Mouse (Mus musculus) neural tube, embryonic 13.5 days (tissue): Measurements from ENCODE around the gene Dnm3. TPM values are rescaled to one million over a fixed set of nuclear protein-coding genes. Genes with fewer than 3 reads are reported as not detected.
A peak's percentile ranks its signal among the peaks of the same experiment; 100 is the strongest.

Experiments
- ATAC-seq: fragments of 200-750 bp; cut with Nextera tagmentation; 2 replicates; pipeline ENCODE4 v1.8.0; 2017; ENCODE audit warnings: low read depth, mild to moderate bottlenecking, moderate TSS enrichment, moderate library complexity
- H3K27ac ChIP-seq: fragments of 300-500 bp; sonication (generic); replicated peaks from 2 replicates; pipeline ENCODE4 v1.5.1; 2015; ENCODE audit warnings: moderate library complexity, mild to moderate bottlenecking, inconsistent platforms
- H3K27me3 ChIP-seq: fragments of 300-500 bp; sonication (generic); 2 replicates; pipeline ENCODE4 v1.6.1; 2015; ENCODE audit warnings: mild to moderate bottlenecking, inconsistent platforms
- H3K36me3 ChIP-seq: fragments of 300-500 bp; sonication (generic); 2 replicates; pipeline ENCODE4 v1.6.1; 2015; ENCODE audit warnings: mild to moderate bottlenecking, inconsistent platforms
- H3K4me1 ChIP-seq: fragments of 300-500 bp; sonication (generic); replicated peaks from 2 replicates; pipeline ENCODE4 v1.6.1; 2015; ENCODE audit warnings: inconsistent platforms
- H3K4me2 ChIP-seq: fragments of 300-500 bp; sonication (generic); 2 replicates; pipeline ENCODE4 v1.6.1; 2015; ENCODE audit warnings: inconsistent platforms, mild to moderate bottlenecking, moderate library complexity
- H3K4me3 ChIP-seq: fragments of 300-500 bp; sonication (generic); 2 replicates; pipeline ENCODE4 v1.5.1; 2015; ENCODE audit warnings: mild to moderate bottlenecking, inconsistent platforms
- H3K9ac ChIP-seq: fragments of 300-500 bp; sonication (generic); 2 replicates; pipeline ENCODE4 v1.6.1; 2015; ENCODE audit warnings: moderate library complexity, mild to moderate bottlenecking, inconsistent platforms
- H3K9me3 ChIP-seq: fragments of 300-500 bp; sonication (generic); 2 replicates; pipeline ENCODE4 v1.6.1; 2016; ENCODE audit warnings: inconsistent platforms
- WGBS: fragments of 180-500 bp; shearing (Covaris S2); methylation state at CpG from one replicate; pipeline ENCODE4 v1.1.7; 2015; 5-methylcytosine and 5-hydroxymethylcytosine counted together
- polyA plus RNA-seq: library from polyadenylated mRNA; unstranded; fragments of >200 nt; fragmentation: Nextera tagmentation; extraction: Ambion mirVana; gene quantifications from 2 replicates; pipeline ENCODE4 v1.2.1, GENCODE M21; 2015

Dnm3 gene
- polyA plus RNA-seq, 1 experiment from 2014 or later = 41.6 TPM

GRCm38 (mm10) chr1:162353831-162354230 is 124.0 kb downstream of the Dnm3 start:
- Histone ChIP-seq H3K27ac (no peak overlapping the region), H3K9me3 (no peaks in the 10 kb centered on the region), H3K9ac (no peak overlapping the region), H3K4me2 (no peak overlapping the region), H3K4me1 (no peaks in the 10 kb centered on the region), H3K36me3 (no peaks in the 10 kb centered on the region), H3K27me3 (no peaks in the 10 kb centered on the region), H3K4me3 (no peak overlapping the region)
- 76% methylated on average over 4 of the region's 4 CpGs for WGBS
- no peak for ATAC-seq

GRCm38 (mm10) chr1:162349306-162349705 is 128.5 kb downstream of the Dnm3 start:
- H3K36me3 ChIP-seq = no peaks in the 10 kb centered on the region
- no peak overlapping the region for H3K4me3 ChIP-seq
- no peak overlapping the region for H3K4me2 ChIP-seq
- H3K9ac ChIP-seq = no peak overlapping the region
- H3K27ac ChIP-seq = no peak overlapping the region
- 60% methylated on average over 6 of the region's 6 CpGs for WGBS
- H3K27me3 ChIP-seq = no peaks in the 10 kb centered on the region
- no peak for ATAC-seq
- no peaks in the 10 kb centered on the region for H3K9me3 ChIP-seq
- H3K4me1 ChIP-seq = no peaks in the 10 kb centered on the region

- Histone ChIP-seq H3K4me2 (no peak overlapping the region), H3K36me3 (no peaks in the 10 kb centered on the region), H3K27ac (no peak overlapping the region), H3K9ac (no peak overlapping the region), H3K4me3 (no peak overlapping the region), H3K9me3 (no peaks in the 10 kb centered on the region), H3K4me1 (no peaks in the 10 kb centered on the region), H3K27me3 (no peaks in the 10 kb centered on the region)
- 56% methylated on average over 4 of the region's 4 CpGs for WGBS
- ATAC-seq = peak; percentile 86
These were observed 131.3 kb downstream of the Dnm3 start for GRCm38 (mm10) chr1:162346456-162347011.

- Histone ChIP-seq H3K27ac (no peak overlapping the region), H3K27me3 (no peaks in the 10 kb centered on the region), H3K4me3 (no peak overlapping the region), H3K9me3 (no peaks in the 10 kb centered on the region), H3K4me2 (no peak overlapping the region), H3K4me1 (no peaks in the 10 kb centered on the region; the same call in 1 of the 2 replicates), H3K9ac (no peak overlapping the region), H3K36me3 (no peaks in the 10 kb centered on the region)
- ATAC-seq = peak; percentile 32; the same call in 1 of the 2 replicates
- WGBS = 82% methylated on average over 1 of the region's 1 CpGs
These were observed 140.7 kb downstream of the Dnm3 start for GRCm38 (mm10) chr1:162337170-162337569.

- no peak overlapping the region for H3K4me2 ChIP-seq
- WGBS = 39% methylated on average over 1 of the region's 1 CpGs
- no peak overlapping the region for H3K4me3 ChIP-seq
- no peaks in the 10 kb centered on the region for H3K36me3 ChIP-seq
- H3K9ac ChIP-seq = no peak overlapping the region
- H3K9me3 ChIP-seq = no peaks in the 10 kb centered on the region
- H3K27me3 ChIP-seq = no peaks in the 10 kb centered on the region
- H3K27ac ChIP-seq = no peak overlapping the region
- peak; percentile 76; the same call in 1 of the 2 replicates for ATAC-seq
- no peaks in the 10 kb centered on the region; the same call in 1 of the 2 replicates for H3K4me1 ChIP-seq
These were observed 141.2 kb downstream of the Dnm3 start for GRCm38 (mm10) chr1:162336640-162337039.

GRCm38 (mm10) chr1:162336224-162336623 is 141.6 kb downstream of the Dnm3 start:
- no peaks in the 10 kb centered on the region for H3K9me3 ChIP-seq
- H3K27ac ChIP-seq = no peak overlapping the region
- no peaks in the 10 kb centered on the region for H3K36me3 ChIP-seq
- WGBS = 38% methylated on average over 3 of the region's 3 CpGs
- H3K9ac ChIP-seq = no peak overlapping the region
- no peak overlapping the region for H3K4me3 ChIP-seq
- no peak overlapping the region for H3K4me2 ChIP-seq
- H3K27me3 ChIP-seq = no peaks in the 10 kb centered on the region
- ATAC-seq = peak; percentile 67; the same call in 1 of the 2 replicates
- H3K4me1 ChIP-seq = no peaks in the 10 kb centered on the region; the same call in 1 of the 2 replicates

- Histone ChIP-seq H3K4me3 (no peak overlapping the region), H3K4me2 (no peak overlapping the region), H3K9ac (no peak overlapping the region), H3K27ac (no peak overlapping the region), H3K36me3 (no peaks in the 10 kb centered on the region), H3K9me3 (no peaks in the 10 kb centered on the region), H3K4me1 (peaks cover 5% of the 10 kb centered on the region; the same call in 1 of the 2 replicates), H3K27me3 (no peaks in the 10 kb centered on the region)
- 68% methylated on average over 4 of the region's 4 CpGs for WGBS
- no peak for ATAC-seq
These were observed 149.2 kb downstream of the Dnm3 start for GRCm38 (mm10) chr1:162328673-162329072.

- no peak overlapping the region for H3K9ac ChIP-seq
- no peak overlapping the region for H3K27ac ChIP-seq
- H3K36me3 ChIP-seq = no peaks in the 10 kb centered on the region
- H3K4me2 ChIP-seq = no peak overlapping the region
- peaks cover 5% of the 10 kb centered on the region; the same call in 1 of the 2 replicates for H3K4me1 ChIP-seq
- no peak for ATAC-seq
- H3K4me3 ChIP-seq = no peak overlapping the region
- no peaks in the 10 kb centered on the region for H3K27me3 ChIP-seq
- H3K9me3 ChIP-seq = no peaks in the 10 kb centered on the region
- WGBS = 71% methylated on average over 2 of the region's 2 CpGs
These were observed 150.2 kb downstream of the Dnm3 start for GRCm38 (mm10) chr1:162327631-162328030.

GRCm38 (mm10) chr1:162324412-162324811 is 153.4 kb downstream of the Dnm3 start:
- Histone ChIP-seq H3K4me2 (no peak overlapping the region), H3K4me1 (peaks cover 5% of the 10 kb centered on the region; the same call in 1 of the 2 replicates), H3K9ac (no peak overlapping the region), H3K4me3 (no peak overlapping the region), H3K27ac (no peak overlapping the region), H3K36me3 (no peaks in the 10 kb centered on the region), H3K9me3 (no peaks in the 10 kb centered on the region), H3K27me3 (no peaks in the 10 kb centered on the region)
- WGBS = 14% methylated on average over 4 of the region's 4 CpGs
- no peak for ATAC-seq

- WGBS = 78% methylated on average over 2 of the region's 2 CpGs
These were observed 154.7 kb downstream of the Dnm3 start for GRCm38 (mm10) chr1:162323142-162323541.

GRCm38 (mm10) chr1:162313451-162314276 is 164.2 kb downstream of the Dnm3 start:
- peak; percentile 93 for ATAC-seq
- peak overlapping the region; percentile 45 for H3K9ac ChIP-seq
- WGBS = 27% methylated on average over 11 of the region's 11 CpGs
- peaks cover 3% of the 10 kb centered on the region; the same call in 1 of the 2 replicates for H3K4me1 ChIP-seq
- H3K4me2 ChIP-seq = peak overlapping the region; percentile 43
- H3K27me3 ChIP-seq = no peaks in the 10 kb centered on the region
- no peak overlapping the region for H3K4me3 ChIP-seq
- no peak overlapping the region for H3K27ac ChIP-seq
- no peaks in the 10 kb centered on the region for H3K9me3 ChIP-seq
- H3K36me3 ChIP-seq = peaks cover 5% of the 10 kb centered on the region

More at GRCm38 (mm10) chr1:162323142-162323541, 154.7 kb downstream of the Dnm3 start:
- no peak overlapping the region for H3K4me2 ChIP-seq
- no peak overlapping the region for H3K27ac ChIP-seq
- no peaks in the 10 kb centered on the region for H3K27me3 ChIP-seq
- peaks cover 5% of the 10 kb centered on the region; the same call in 1 of the 2 replicates for H3K4me1 ChIP-seq
- ATAC-seq = no peak
- H3K36me3 ChIP-seq = peaks cover 11% of the 10 kb centered on the region
- no peak overlapping the region for H3K9ac ChIP-seq
- H3K4me3 ChIP-seq = no peak overlapping the region
- no peaks in the 10 kb centered on the region for H3K9me3 ChIP-seq

- Histone ChIP-seq H3K27ac (no peak overlapping the region), H3K9ac (no peak overlapping the region), H3K4me1 (peaks cover 3% of the 10 kb centered on the region; the same call in 1 of the 2 replicates), H3K27me3 (no peaks in the 10 kb centered on the region), H3K9me3 (no peaks in the 10 kb centered on the region), H3K4me3 (no peak overlapping the region), H3K4me2 (no peak overlapping the region), H3K36me3 (no peaks in the 10 kb centered on the region)
- no peak for ATAC-seq
- WGBS = 58% methylated on average over 2 of the region's 2 CpGs
These were observed 165.2 kb downstream of the Dnm3 start for GRCm38 (mm10) chr1:162312621-162313020.
